19 mouse cellular contexts compared by ENCODE assay signal in the genomic region with DNA sequence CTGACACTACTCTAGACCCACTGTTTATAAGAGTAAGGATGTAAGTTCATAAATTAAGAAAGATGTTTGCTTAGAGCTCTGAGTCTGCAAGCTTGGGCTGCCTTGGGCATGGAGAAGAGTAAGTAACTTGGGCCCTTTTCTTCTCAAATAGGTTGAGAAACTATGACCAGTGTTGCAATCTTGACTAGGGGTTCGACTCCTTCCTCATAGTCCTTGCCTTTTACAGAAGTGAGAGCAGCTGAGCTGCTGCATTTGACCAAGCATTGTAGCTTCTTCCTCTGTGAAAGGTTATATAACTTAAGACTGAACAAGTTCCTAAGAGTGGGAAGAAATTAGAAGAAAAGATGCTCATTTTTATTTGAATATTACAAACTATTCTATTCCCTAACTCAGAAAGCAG.
"Had no signal": no experiment of that assay in that cellular context is flagged by ENCODE, and none has a peak within 500 bp of the region (broad histone marks: within the 10 kb centered on the region; RNA-seq: fewer than 3 reads in every experiment).

No protein-coding gene starts in this region.

- ATAC-seq: midbrain, embryonic 15.5 days had no signal

- H3K9me3 ChIP-seq: kidney, embryonic 15.5 days; liver, embryonic 15.5 days; lung, embryonic 15.5 days; midbrain, embryonic 12.5 days; midbrain, embryonic 15.5 days; neural tube, embryonic 13.5 days had no signal

- H3K4me1 ChIP-seq: liver, embryonic 15.5 days; lung, embryonic 15.5 days; midbrain, embryonic 12.5 days; midbrain, embryonic 15.5 days; neural tube, embryonic 13.5 days had no signal

- H3K4me3 ChIP-seq: kidney, embryonic 15.5 days; left cerebral cortex, adult 2 months; liver, embryonic 15.5 days; lung, embryonic 15.5 days; midbrain, embryonic 12.5 days; midbrain, embryonic 15.5 days; myocyte; neural tube, embryonic 13.5 days had no signal

- H3K27ac ChIP-seq: kidney, embryonic 15.5 days; left cerebral cortex, adult 2 months; liver, embryonic 15.5 days; lung, embryonic 15.5 days; midbrain, embryonic 12.5 days; midbrain, embryonic 15.5 days; neural tube, embryonic 13.5 days had no signal

- DNase-seq: kidney, adult 11 months; kidney, adult 8-10 months; kidney, postnatal 10 days; layer of hippocampus, postnatal 36 days; lung, adult 18-20 months; lung, postnatal 10 days; lung, postnatal 36 days; retina, postnatal 1 day; thymus, adult 18-20 months; thymus, postnatal 36 days had no signal

- H3K36me3 ChIP-seq: kidney, embryonic 15.5 days; liver, embryonic 15.5 days; lung, embryonic 15.5 days; midbrain, embryonic 12.5 days; midbrain, embryonic 15.5 days; neural tube, embryonic 13.5 days had no signal

- H3K9ac ChIP-seq: kidney, embryonic 15.5 days; liver, embryonic 15.5 days; lung, embryonic 15.5 days; midbrain, embryonic 12.5 days; midbrain, embryonic 15.5 days; neural tube, embryonic 13.5 days had no signal

- H3K4me2 ChIP-seq: kidney, embryonic 15.5 days; liver, embryonic 11.5 days; liver, embryonic 15.5 days; lung, embryonic 15.5 days; midbrain, embryonic 12.5 days; midbrain, embryonic 15.5 days; neural tube, embryonic 13.5 days had no signal

- H3K27me3 ChIP-seq: kidney, embryonic 15.5 days; liver, embryonic 15.5 days; lung, embryonic 15.5 days; midbrain, embryonic 12.5 days; midbrain, embryonic 15.5 days; neural tube, embryonic 13.5 days had no signal
